Mouse (Mus musculus) lung, postnatal 0 days (tissue): ENCODE data around the gene Fbp2. TPM values are rescaled to one million over a fixed set of nuclear protein-coding genes. Genes with fewer than 3 reads are reported as not detected.
A peak's percentile ranks its signal among the peaks of the same experiment; 100 is the strongest.
"Not testable (repeated sequence)": the region's sequence is repeated elsewhere in the genome, so short reads cannot be mapped to it uniquely, and the experiment has no call there.

Source experiments
- ATAC-seq: fragments of 200-750 bp; cut with Nextera tagmentation; 2 replicates; pipeline ENCODE4 v1.8.0; 2017; ENCODE audit warnings: moderate library complexity
- DNase-seq: peaks from one replicate; pipeline ENCODE4 v3.0.0-alpha.2; 2016; ENCODE audit warnings: low spot score
- H3K27ac ChIP-seq: fragments of 300-500 bp; sonication (generic); 2 replicates; pipeline ENCODE4 v1.5.1; 2014; ENCODE audit warnings: antibody characterized with exemption, mild to moderate bottlenecking, low read length, mixed read lengths
- H3K27me3 ChIP-seq: fragments of 300-500 bp; sonication (generic); replicated peaks from 2 replicates; pipeline ENCODE4 v1.6.1; 2014; ENCODE audit warnings: low read length, mixed read lengths; ENCODE audit not compliant: insufficient read depth
- H3K36me3 ChIP-seq: fragments of 300-500 bp; sonication (generic); 2 replicates; pipeline ENCODE4 v1.6.1; 2014; ENCODE audit warnings: low read length, mixed read lengths; ENCODE audit not compliant: insufficient read depth
- H3K4me1 ChIP-seq: fragments of 300-500 bp; sonication (generic); 2 replicates; pipeline ENCODE4 v1.6.1; 2014; ENCODE audit warnings: antibody characterized with exemption, low read depth, low read length, mixed read lengths; ENCODE audit not compliant: insufficient read depth
- H3K4me2 ChIP-seq: fragments of 300-500 bp; sonication (generic); replicated peaks from 2 replicates; pipeline ENCODE4 v1.6.1; 2014; ENCODE audit warnings: low read depth, mild to moderate bottlenecking, low read length, moderate library complexity, mixed read lengths
- H3K4me3 ChIP-seq: fragments of 300-500 bp; sonication (generic); 2 replicates; pipeline ENCODE4 v1.5.1; 2014; ENCODE audit warnings: low read depth, low read length
- H3K9ac ChIP-seq: fragments of 300-500 bp; sonication (generic); replicated peaks from 2 replicates; pipeline ENCODE4 v1.6.1; 2014; ENCODE audit warnings: low read depth, mild to moderate bottlenecking
- H3K9me3 ChIP-seq: fragments of 300-500 bp; sonication (generic); 2 replicates; pipeline ENCODE4 v1.6.1; 2016; ENCODE audit warnings: low read length, mixed read lengths
- CTCF ChIP-seq: IDR thresholded peaks from 2 replicates; pipeline ENCODE4 v1.5.1; 2016; ENCODE audit warnings: antibody characterized with exemption, mild to moderate bottlenecking
- EP300 ChIP-seq: IDR thresholded peaks from 2 replicates; pipeline ENCODE4 v1.6.1; 2016; ENCODE audit warnings: antibody characterized with exemption, mild to moderate bottlenecking, control low read depth
- WGBS: fragments of 180-500 bp; shearing (Covaris S2); extraction: QIAGEN DNeasy Blood & Tissue Kit; methylation state at CpG from one replicate; pipeline ENCODE4 v1.1.7; 2014; 5-methylcytosine and 5-hydroxymethylcytosine counted together
- polyA plus RNA-seq: library from polyadenylated mRNA; unstranded; fragments of >200 nt; fragmentation: Nextera tagmentation; extraction: Ambion mirVana; gene quantifications from 2 replicates; pipeline ENCODE4 v1.2.1, GENCODE M21; 2015

Fbp2 gene
- polyA plus RNA-seq, 1 experiment from 2014 or later, result 2.7 TPM

GRCm38 (mm10) chr13:62870605-62871004, 12.4 kb upstream of the Fbp2 start:
- 69% methylated on average over 2 of the region's 2 CpGs for whole genome bisulfite sequencing
- H3K36me3 ChIP-seq, result no peaks in the 10 kb centered on the region
- ATAC-seq, result no peak

GRCm38 (mm10) chr13:62866817-62867216, 8.6 kb upstream of the Fbp2 start:
- TF ChIP-seq EP300, result no peak
- TF ChIP-seq CTCF, result no peak
- Histone ChIP-seq H3K9ac (no peak overlapping the region), H3K27ac (no peak overlapping the region), H3K9me3 (no peaks in the 10 kb centered on the region), H3K36me3 (no peaks in the 10 kb centered on the region), H3K4me1 (no peaks in the 10 kb centered on the region), H3K4me2 (no peak overlapping the region), H3K27me3 (no peaks in the 10 kb centered on the region), H3K4me3 (no peak overlapping the region)
- DNase-seq (peak; percentile 77), ATAC-seq (peak; percentile 81)
- 54% methylated on average over 4 of the region's 4 CpGs for WGBS

More at GRCm38 (mm10) chr13:62870605-62871004, 12.4 kb upstream of the Fbp2 start:
- Histone ChIP-seq H3K9me3 (no peaks in the 10 kb centered on the region), H3K9ac (no peak overlapping the region), H3K4me1 (no peaks in the 10 kb centered on the region), H3K4me2 (no peak overlapping the region), H3K27me3 (no peaks in the 10 kb centered on the region), H3K27ac (no peak overlapping the region), H3K4me3 (no peak overlapping the region)
- DNase-seq, result no peak
- TF ChIP-seq EP300, result no peak
- TF ChIP-seq CTCF, result no peak

- TF ChIP-seq EP300 (no peak), CTCF (no peak)
- Histone ChIP-seq H3K4me3 (no peak overlapping the region), H3K36me3 (no peaks in the 10 kb centered on the region), H3K4me1 (no peaks in the 10 kb centered on the region), H3K4me2 (no peak overlapping the region), H3K27ac (no peak overlapping the region), H3K27me3 (no peaks in the 10 kb centered on the region), H3K9ac (no peak overlapping the region), H3K9me3 (no peaks in the 10 kb centered on the region)
- 53% methylated on average over 11 of the region's 11 CpGs for WGBS
- DNase-seq, result no peak
- ATAC-seq, result no peak
Observed at GRCm38 (mm10) chr13:62865651-62866315, 7.6 kb upstream of the Fbp2 start.

GRCm38 (mm10) chr13:62863771-62864170, 5.5 kb upstream of the Fbp2 start:
- H3K4me3 ChIP-seq, result no peak overlapping the region
- H3K9ac ChIP-seq, result no peak overlapping the region
- TF ChIP-seq EP300 (no peak), CTCF (no peak)
- DNase-seq (peak; percentile 58), ATAC-seq (no peak)
- H3K27ac ChIP-seq, result no peak overlapping the region
- no peaks in the 10 kb centered on the region for H3K36me3 ChIP-seq
- H3K4me1 ChIP-seq, result no peaks in the 10 kb centered on the region; the same call in 1 of the 2 replicates
- no peaks in the 10 kb centered on the region for H3K27me3 ChIP-seq
- H3K9me3 ChIP-seq, result no peaks in the 10 kb centered on the region
- 58% methylated on average over 6 of the region's 6 CpGs for WGBS
- H3K4me2 ChIP-seq, result no peak overlapping the region

- no peak overlapping the region for H3K4me3 ChIP-seq
- no peak overlapping the region for H3K4me2 ChIP-seq
- H3K9me3 ChIP-seq, result no peaks in the 10 kb centered on the region
- ATAC-seq (no peak), DNase-seq (no peak)
- 62% methylated on average over 3 of the region's 3 CpGs for WGBS
- no peak overlapping the region for H3K9ac ChIP-seq
- no peaks in the 10 kb centered on the region for H3K36me3 ChIP-seq
- no peak for TF ChIP-seq EP300
- TF ChIP-seq CTCF, result no peak
- no peaks in the 10 kb centered on the region for H3K27me3 ChIP-seq
- H3K27ac ChIP-seq, result no peak overlapping the region
- H3K4me1 ChIP-seq, result no peaks in the 10 kb centered on the region; the same call in 1 of the 2 replicates
Observed at GRCm38 (mm10) chr13:62862875-62863274, 4.7 kb upstream of the Fbp2 start.

GRCm38 (mm10) chr13:62860068-62860467, 1.8 kb upstream of the Fbp2 start:
- no peak for ATAC-seq
- H3K27ac ChIP-seq, result no peak overlapping the region
- TF ChIP-seq EP300 (no peak), CTCF (no peak)
- no peak overlapping the region for H3K4me3 ChIP-seq
- H3K9ac ChIP-seq, result no peak overlapping the region
- no peaks in the 10 kb centered on the region for H3K36me3 ChIP-seq
- no peaks in the 10 kb centered on the region for H3K27me3 ChIP-seq
- H3K4me2 ChIP-seq, result no peak overlapping the region
- no peaks in the 10 kb centered on the region for H3K9me3 ChIP-seq
- 92% methylated on average over 4 of the region's 4 CpGs for WGBS
- no peak for DNase-seq
- peaks cover 3% of the 10 kb centered on the region; the same call in 1 of the 2 replicates for H3K4me1 ChIP-seq

- H3K27me3 ChIP-seq, DNase-seq, H3K27ac ChIP-seq, H3K4me1 ChIP-seq, H3K36me3 ChIP-seq, H3K9me3 ChIP-seq, H3K4me2 ChIP-seq, H3K4me3 ChIP-seq, ATAC-seq, H3K9ac ChIP-seq: not testable (repeated sequence)
- WGBS, result 71% methylated on average over 10 of the region's 10 CpGs
Observed at GRCm38 (mm10) chr13:62859251-62859650, 1.0 kb upstream of the Fbp2 start.
